Mouse (Mus musculus): ENCODE measurements around the gene Lxn.

The Lxn gene

GRCm38 (mm10) chr3:67462578-67462977 is 1.1 kb downstream of the Lxn start:
- in situ Hi-C loops (cut with MboI; ENCODE audit: low sequenced_read_pairs): no loop called here

GRCm38 (mm10) chr3:67462015-67462414 is 1.7 kb downstream of the Lxn start:
- in situ Hi-C loops (cut with MboI; ENCODE audit: low sequenced_read_pairs): no loop called here

GRCm38 (mm10) chr3:67459881-67460280 is 3.8 kb downstream of the Lxn start:
- in situ Hi-C loops (cut with MboI; ENCODE audit: low sequenced_read_pairs): no loop called here

GRCm38 (mm10) chr3:67450601-67451210 is 13.0 kb downstream of the Lxn start:
- in situ Hi-C loops (cut with MboI; ENCODE audit: low sequenced_read_pairs): no loop called here

GRCm38 (mm10) chr3:67449660-67450059 is 14.1 kb downstream of the Lxn start:
- in situ Hi-C loops (cut with MboI; ENCODE audit: low sequenced_read_pairs): no loop called here

GRCm38 (mm10) chr3:67447143-67447542 is 16.6 kb downstream of the Lxn start:
- in situ Hi-C loops (cut with MboI; ENCODE audit: low sequenced_read_pairs): no loop called here

GRCm38 (mm10) chr3:67434011-67434410 is 29.7 kb downstream of the Lxn start:
- in situ Hi-C loops (cut with MboI; ENCODE audit: low sequenced_read_pairs): no loop called here

- in situ Hi-C loops (cut with MboI; ENCODE audit: low sequenced_read_pairs): no loop called here
These were observed 33.7 kb downstream of the Lxn start, which contains the start of gene Gfm1 for GRCm38 (mm10) chr3:67429999-67430380. Gene Gfm1 (plus strand): TSS chr3:67430096.

- in situ Hi-C loops (cut with MboI; ENCODE audit: low sequenced_read_pairs): no loop called here
These were observed 34.3 kb downstream of the Lxn start for GRCm38 (mm10) chr3:67429338-67429998.

Data from CH12F3 (cell line).